Mouse (Mus musculus) MEL (cell line): ENCODE results near the gene Maml1. TPM values are rescaled to one million over a fixed set of nuclear protein-coding genes. Genes with fewer than 3 reads are reported as not detected.

Source experiments
- DNase-seq: peaks from one replicate; pipeline ENCODE4 v3.0.0; 2011; ENCODE audit warnings: low read depth, low spot score
- H3K27ac ChIP-seq: 2 replicates; pipeline ENCODE4 v1.5.1; 2012; ENCODE audit warnings: low read depth, mild to moderate bottlenecking, control low read depth, low read length, moderate library complexity; ENCODE audit not compliant: control insufficient read depth
- H3K27me3 ChIP-seq, 2 experiments: fragments of 150-350 bp in 1 of 2; sonication (generic) in 1 of 2; 2 replicates each; pipeline ENCODE4 v1.6.1; 2012; ENCODE audit warnings: low read length in 2 of 2, mild to moderate bottlenecking in 2 of 2, improper control_type of control experiment in 1 of 2, moderate library complexity in 1 of 2; ENCODE audit not compliant: insufficient read depth in 2 of 2, control insufficient read depth in 1 of 2
- H3K36me3 ChIP-seq, 2 experiments: 2 replicates each; pipeline ENCODE4 v1.6.1; 2012 to 2014; ENCODE audit warnings: low read length in 2 of 2, improper control_type of control experiment in 1 of 2, inconsistent platforms in 1 of 2, mild to moderate bottlenecking in 1 of 2; ENCODE audit not compliant: insufficient read depth in 2 of 2, control insufficient read depth in 1 of 2
- H3K4me1 ChIP-seq, 2 experiments: fragments of 150-350 bp in 1 of 2; sonication (generic) in 1 of 2; 2 replicates each; pipeline ENCODE4 v1.6.1; 2012; ENCODE audit warnings: low read length in 2 of 2, improper control_type of control experiment in 1 of 2, mild to moderate bottlenecking in 1 of 2; ENCODE audit not compliant: insufficient read depth in 2 of 2, control insufficient read depth in 1 of 2
- H3K4me3 ChIP-seq, 2 experiments: fragments of 150-350 bp in 1 of 2; sonication (generic) in 1 of 2; 2 replicates each; pipeline ENCODE4 v1.5.1; 2012; ENCODE audit warnings: low read depth in 2 of 2, low read length in 2 of 2, mild to moderate bottlenecking in 2 of 2, moderate library complexity in 2 of 2, control low read depth in 1 of 2, improper control_type of control experiment in 1 of 2; ENCODE audit not compliant: control insufficient read depth in 1 of 2, insufficient read depth in 1 of 2
- H3K79me2 ChIP-seq: 2 replicates; pipeline ENCODE4 v1.6.1; 2012; ENCODE audit warnings: mild to moderate bottlenecking, low read length, moderate library complexity; ENCODE audit not compliant: control insufficient read depth, poor library complexity, insufficient read depth
- H3K9ac ChIP-seq: 2 replicates; pipeline ENCODE4 v1.6.1; 2012; ENCODE audit warnings: low read depth, mild to moderate bottlenecking, control low read depth, low read length, moderate library complexity; ENCODE audit not compliant: control insufficient read depth, poor library complexity, severe bottlenecking
- H3K9me3 ChIP-seq: fragments of 150-350 bp; sonication (generic); replicated peaks from 2 replicates; pipeline ENCODE4 v1.6.1; 2012; ENCODE audit warnings: mild to moderate bottlenecking, low read length, improper control_type of control experiment, moderate library complexity; ENCODE audit not compliant: insufficient read depth
- CHD1 ChIP-seq: IDR thresholded peaks from 2 replicates; pipeline ENCODE4 v1.6.1; 2012; ENCODE audit warnings: low read depth, mild to moderate bottlenecking, inconsistent platforms, low read length, improper control_type of control experiment
- CHD2 ChIP-seq: IDR thresholded peaks from 2 replicates; pipeline ENCODE4 v1.6.1; 2011; ENCODE audit warnings: low read length, improper control_type of control experiment
- E2F4 ChIP-seq: IDR thresholded peaks from 2 replicates; pipeline ENCODE4 v1.6.1; 2011; ENCODE audit warnings: low read depth, low read length, improper control_type of control experiment, borderline replicate concordance
- ELF1 ChIP-seq: IDR thresholded peaks from 2 replicates; pipeline ENCODE4 v1.6.1; 2014; ENCODE audit warnings: low read depth, mild to moderate bottlenecking, inconsistent platforms, low read length, improper control_type of control experiment, moderate library complexity
- GABPA ChIP-seq: IDR thresholded peaks from 2 replicates; pipeline ENCODE4 v1.6.1; 2012; ENCODE audit warnings: low read depth, mild to moderate bottlenecking, inconsistent platforms, low read length, improper control_type of control experiment, moderate library complexity
- GATA1 ChIP-seq: IDR thresholded peaks from 2 replicates; pipeline ENCODE4 v1.6.1; 2011; ENCODE audit warnings: low read depth, low read length, improper control_type of control experiment
- HCFC1 ChIP-seq: IDR thresholded peaks from 2 replicates; pipeline ENCODE4 v1.6.1; 2012; ENCODE audit warnings: low read depth, mild to moderate bottlenecking, inconsistent platforms, low read length, improper control_type of control experiment, moderate library complexity
- JUND ChIP-seq: IDR thresholded peaks from 2 replicates; pipeline ENCODE4 v1.6.1; 2011; ENCODE audit warnings: low read depth, mild to moderate bottlenecking, improper control_type of control experiment, low read length
- MAZ ChIP-seq: IDR thresholded peaks from 2 replicates; pipeline ENCODE4 v1.6.1; 2012; ENCODE audit warnings: low read depth, mild to moderate bottlenecking, inconsistent platforms, low read length, improper control_type of control experiment
- MXI1 ChIP-seq: IDR thresholded peaks from 2 replicates; pipeline ENCODE4 v1.6.1; 2011; ENCODE audit warnings: mild to moderate bottlenecking, low read depth, low read length, improper control_type of control experiment
- MYB ChIP-seq: IDR thresholded peaks from 2 replicates; pipeline ENCODE4 v1.6.1; 2011; ENCODE audit warnings: mild to moderate bottlenecking, low read depth, low read length, improper control_type of control experiment
- MYC ChIP-seq: IDR thresholded peaks from 2 replicates; pipeline ENCODE4 v1.6.1; 2011; ENCODE audit warnings: low read depth, mild to moderate bottlenecking, low read length, improper control_type of control experiment, moderate library complexity
- NELFE ChIP-seq: IDR thresholded peaks from 2 replicates; pipeline ENCODE4 v1.6.1; 2011; ENCODE audit warnings: low read depth, low read length, improper control_type of control experiment
- NRF1 ChIP-seq: IDR thresholded peaks from 2 replicates; pipeline ENCODE4 v1.6.1; 2014; ENCODE audit warnings: low read depth, mild to moderate bottlenecking, inconsistent platforms, low read length, improper control_type of control experiment, moderate library complexity; ENCODE audit not compliant: poor library complexity, insufficient read depth, severe bottlenecking
- POLR2AphosphoS2 ChIP-seq: IDR thresholded peaks from 2 replicates; pipeline ENCODE4 v1.6.1; 2011; ENCODE audit warnings: low read length, improper control_type of control experiment
- RAD21 ChIP-seq: IDR thresholded peaks from 2 replicates; pipeline ENCODE4 v1.6.1; 2011; ENCODE audit warnings: mild to moderate bottlenecking, low read depth, low read length, improper control_type of control experiment
- SMC3 ChIP-seq: IDR thresholded peaks from 2 replicates; pipeline ENCODE4 v1.6.1; 2011; ENCODE audit warnings: low read depth, low read length, improper control_type of control experiment
- TBP ChIP-seq: IDR thresholded peaks from 2 replicates; pipeline ENCODE4 v1.8.0; 2011; ENCODE audit warnings: low read depth, low read length, improper control_type of control experiment
- TCF12 ChIP-seq: IDR thresholded peaks from 2 replicates; pipeline ENCODE4 v1.6.1; 2014; ENCODE audit warnings: low read depth, mild to moderate bottlenecking, inconsistent platforms, low read length, improper control_type of control experiment, moderate library complexity
- UBTF ChIP-seq: IDR thresholded peaks from 2 replicates; pipeline ENCODE4 v1.6.1; 2012; ENCODE audit warnings: low read depth, mild to moderate bottlenecking, inconsistent platforms, low read length, improper control_type of control experiment, moderate library complexity, borderline replicate concordance; ENCODE audit not compliant: insufficient read depth
- USF1 ChIP-seq: IDR thresholded peaks from 2 replicates; pipeline ENCODE4 v1.6.1; 2014; ENCODE audit warnings: low read depth, mild to moderate bottlenecking, inconsistent platforms, low read length, improper control_type of control experiment, moderate library complexity
- ZC3H11A ChIP-seq: IDR thresholded peaks from 2 replicates; pipeline ENCODE4 v1.6.1; 2012; ENCODE audit warnings: low read depth, mild to moderate bottlenecking, inconsistent platforms, low read length, improper control_type of control experiment
- ZMIZ1 ChIP-seq: IDR thresholded peaks from 2 replicates; pipeline ENCODE4 v1.6.1; 2012; ENCODE audit warnings: low read depth, mild to moderate bottlenecking, inconsistent platforms, low read length, improper control_type of control experiment, moderate library complexity
- polyA plus RNA-seq, 2 experiments: library from polyadenylated mRNA; stranded (reverse) in 1 of 2; unstranded in 1 of 2; fragments of >175 nt in 1 of 2; fragments of >200 nt in 1 of 2; gene quantifications; 2 replicates each; pipeline versions ENCODE4 v1.2.1 to v1.2.4; 2012; ENCODE audit warnings: low replicate concordance in 2 of 2, low read depth in 1 of 2; ENCODE audit not compliant: insufficient read length in 2 of 2, insufficient read depth in 1 of 2, missing spikeins in 1 of 2
- total RNA-seq: library from RNA; depleted of rRNA; stranded (reverse); fragments of 300-350 nt; gene quantifications from 2 replicates; pipeline ENCODE4 v1.2.3, GENCODE M21; 2012

The Maml1 gene
- total and polyA plus RNA-seq, 3 experiments = 3.8 to 12.6 TPM; not detected in 1

DNA sequence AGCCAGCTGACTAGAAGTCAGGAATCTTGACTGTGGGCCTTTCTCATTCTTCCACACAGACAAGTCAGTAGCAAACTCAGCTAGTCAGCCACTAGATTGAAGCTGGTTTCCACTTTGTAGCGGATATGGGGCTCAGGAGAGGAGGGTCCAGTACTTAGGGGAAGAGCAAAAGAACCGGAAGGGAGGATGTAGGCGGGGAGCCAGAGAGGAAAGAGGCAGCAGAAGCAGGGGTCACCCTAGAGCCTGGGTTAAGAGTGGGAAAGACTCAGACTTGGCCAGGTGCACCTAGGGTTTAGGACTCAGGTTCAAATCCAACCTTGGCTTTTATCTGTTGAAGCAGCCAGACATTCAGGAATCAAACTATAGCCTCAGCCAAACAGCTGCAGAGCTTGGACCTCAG is 64.9 kb downstream of the Maml1 start:
- no peak overlapping the region for H3K27ac ChIP-seq

DNA sequence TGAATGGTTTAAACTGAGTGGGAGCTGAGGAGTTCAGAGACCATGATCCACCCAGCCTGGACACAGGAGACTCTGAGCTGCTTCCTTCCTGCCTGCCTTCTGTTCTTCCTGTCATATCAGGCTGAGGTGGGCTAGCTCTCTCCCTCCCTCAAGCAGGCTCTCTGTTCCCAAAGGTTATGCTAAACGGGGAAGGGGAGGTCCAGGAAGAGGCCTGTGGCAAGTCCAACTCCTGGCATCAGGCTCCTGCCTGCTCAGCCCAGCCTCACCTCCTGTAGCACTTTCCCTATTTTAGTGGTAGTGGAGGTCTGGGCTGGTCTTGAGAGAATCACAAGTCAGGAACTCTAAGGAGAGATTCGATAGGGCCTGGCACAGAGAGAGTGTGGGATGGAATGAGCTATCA is 65.7 kb downstream of the Maml1 start:
- Histone ChIP-seq H3K79me2 (peaks cover 12% of the 10 kb centered on the region), H3K36me3 (peaks cover under 1 to 12% of the 10 kb centered on the region in 2 experiments; a peak in 2 of 4 replicates), H3K4me3 (peak overlapping the region; percentile 81 to 91), H3K9me3 (no peaks in the 10 kb centered on the region), H3K27ac (no peak overlapping the region)
- DNase-seq = peak; percentile 46
- TF ChIP-seq NELFE = no peak
- TF ChIP-seq JUND = no peak
- no peak for TF ChIP-seq MAZ
- TF ChIP-seq NRF1 = no peak
- TF ChIP-seq ELF1 = no peak
- TF ChIP-seq MXI1 = no peak
- TF ChIP-seq RAD21 = no peak
- no peak for TF ChIP-seq CHD1
- TF ChIP-seq UBTF = no peak
- no peak for TF ChIP-seq E2F4
- no peak for TF ChIP-seq GATA1
- no peak for TF ChIP-seq GABPA
- no peak for TF ChIP-seq TCF12
- TF ChIP-seq, all 39 proteins: peak for 0
- Histone ChIP-seq H3K9ac (peak overlapping the region; percentile 87), H3K27me3 (no peaks in the 10 kb centered on the region), H3K4me1 (peaks cover 6 to 21% of the 10 kb centered on the region in 2 experiments; a peak in 3 of 4 replicates)

More for the DNA sequence above, 64.9 kb downstream of the Maml1 start:
- Histone ChIP-seq H3K4me1 (peaks cover 6 to 21% of the 10 kb centered on the region in 2 experiments; a peak in 3 of 4 replicates), H3K79me2 (peaks cover 12% of the 10 kb centered on the region), H3K9ac (no peak overlapping the region), H3K27me3 (no peaks in the 10 kb centered on the region), H3K36me3 (peaks cover 2 to 12% of the 10 kb centered on the region in 2 experiments; a peak in 2 of 4 replicates), H3K4me3 (no peak overlapping the region), H3K9me3 (no peaks in the 10 kb centered on the region)
- TF ChIP-seq USF1 = no peak
- no peak for TF ChIP-seq MAZ
- TF ChIP-seq TBP = no peak
- TF ChIP-seq ZMIZ1 = no peak
- TF ChIP-seq GATA1 = no peak
- TF ChIP-seq HCFC1 = no peak
- no peak for TF ChIP-seq SMC3
- no peak for TF ChIP-seq POLR2AphosphoS2
- TF ChIP-seq CHD1 = no peak
- TF ChIP-seq CHD2 = no peak
- no peak for TF ChIP-seq ZC3H11A
- no peak for TF ChIP-seq MYC
- no peak for TF ChIP-seq NELFE
- TF ChIP-seq JUND = no peak
- TF ChIP-seq MYB = no peak
- no peak for DNase-seq
